Mouse (Mus musculus) forebrain, embryonic 11.5 days (tissue): ENCODE results near the gene Ttll8. TPM values are rescaled to one million over a fixed set of nuclear protein-coding genes. Genes with fewer than 3 reads are reported as not detected.
A peak's percentile ranks its signal among the peaks of the same experiment; 100 is the strongest.

ENCODE experiments used
- ATAC-seq: fragments of 200-750 bp; cut with Nextera tagmentation; replicated peaks from 2 replicates; pipeline ENCODE4 v1.8.0; 2017; ENCODE audit warnings: moderate TSS enrichment; ENCODE audit not compliant: low FRiP score
- DNase-seq: peaks from one replicate; pipeline ENCODE4 v3.0.0-alpha.2; 2017; ENCODE audit warnings: low spot score
- H3K27ac ChIP-seq: fragments of 300-500 bp; sonication (generic); 2 replicates; pipeline ENCODE4 v1.5.1; 2014; ENCODE audit warnings: low read depth, low read length
- H3K27me3 ChIP-seq: fragments of 300-500 bp; sonication (generic); 2 replicates; pipeline ENCODE4 v1.6.1; 2014; ENCODE audit warnings: mild to moderate bottlenecking, low read length, mixed read lengths; ENCODE audit not compliant: control insufficient read depth, insufficient read depth
- H3K36me3 ChIP-seq: fragments of 300-500 bp; sonication (generic); 2 replicates; pipeline ENCODE4 v1.6.1; 2014; ENCODE audit warnings: mild to moderate bottlenecking, low read length, moderate library complexity, mixed read lengths; ENCODE audit not compliant: control insufficient read depth, insufficient read depth
- H3K4me1 ChIP-seq: fragments of 300-500 bp; sonication (generic); replicated peaks from 2 replicates; pipeline ENCODE4 v1.6.1; 2014; ENCODE audit warnings: low read length, mixed read lengths; ENCODE audit not compliant: control insufficient read depth, insufficient read depth
- H3K4me2 ChIP-seq: fragments of 300-500 bp; sonication (generic); 2 replicates; pipeline ENCODE4 v1.6.1; 2014; ENCODE audit warnings: low read depth, mild to moderate bottlenecking, low read length, moderate library complexity, mixed read lengths; ENCODE audit not compliant: severe bottlenecking
- H3K4me3 ChIP-seq: fragments of 300-500 bp; sonication (generic); 2 replicates; pipeline ENCODE4 v1.5.1; 2014; ENCODE audit warnings: low read depth, low read length
- H3K9ac ChIP-seq: fragments of 300-500 bp; sonication (generic); 2 replicates; pipeline ENCODE4 v1.6.1; 2014; ENCODE audit warnings: low read length
- H3K9me3 ChIP-seq: fragments of 300-500 bp; sonication (generic); 2 replicates; pipeline ENCODE4 v1.6.1; 2016; ENCODE audit warnings: low read length, mixed read lengths; ENCODE audit not compliant: control insufficient read depth
- WGBS: fragments of 180-500 bp; shearing (Covaris S2); extraction: QIAGEN DNeasy Blood & Tissue Kit; methylation state at CpG from one replicate; pipeline ENCODE4 v1.1.7; 2014; 5-methylcytosine and 5-hydroxymethylcytosine counted together
- polyA plus RNA-seq: library from polyadenylated mRNA; unstranded; fragments of >200 nt; fragmentation: Nextera tagmentation; extraction: Ambion mirVana; gene quantifications from 2 replicates; pipeline ENCODE4 v1.2.1, GENCODE M21; 2014

The Ttll8 gene
- polyA plus RNA-seq, 1 experiment from 2014 or later = 0.08 TPM

- no peak overlapping the region for H3K27ac ChIP-seq
- ATAC-seq = no peak
- WGBS = 64% methylated on average over 3 of the region's 3 CpGs
These were observed 103.1 kb downstream of the Ttll8 start for GRCm38 (mm10) chr15:88851076-88851475.

DNA sequence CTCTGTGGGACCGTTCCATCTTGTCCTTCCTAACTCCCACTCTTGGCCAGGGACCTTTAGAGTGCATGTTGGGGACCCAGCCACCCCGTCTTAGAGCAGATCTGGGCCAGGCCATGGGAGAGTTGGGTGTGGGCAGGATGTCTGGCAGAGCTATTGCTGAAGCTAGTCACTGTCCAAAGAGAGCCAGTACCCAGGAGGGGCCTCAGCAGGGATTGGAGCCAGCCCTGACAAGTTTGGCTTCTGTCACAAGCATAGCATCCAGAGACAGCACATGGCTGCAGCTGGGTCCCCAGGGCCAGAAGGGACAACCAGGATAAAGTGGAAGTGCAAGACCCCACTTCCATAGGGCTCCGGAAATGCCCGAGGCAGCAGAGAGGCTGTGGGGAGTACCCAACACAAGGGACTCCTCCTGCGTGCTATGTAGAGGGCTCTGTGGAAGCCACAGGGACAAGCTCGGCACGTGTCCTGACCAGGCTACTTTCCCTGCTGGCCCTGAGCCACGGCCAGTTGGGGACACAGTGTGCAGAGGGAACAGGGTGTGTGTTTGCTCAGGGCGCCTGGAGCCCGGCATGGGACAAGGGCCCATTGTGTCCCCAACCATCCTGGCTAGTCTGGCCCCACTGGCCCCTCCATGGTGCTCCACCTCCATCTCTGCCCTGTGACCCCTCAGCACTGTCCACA is 103.9 kb downstream of the Ttll8 start:
- Histone ChIP-seq H3K9me3 (no peaks in the 10 kb centered on the region), H3K4me3 (no peak overlapping the region), H3K4me2 (no peak overlapping the region), H3K36me3 (no peaks in the 10 kb centered on the region), H3K9ac (no peak overlapping the region), H3K27me3 (no peaks in the 10 kb centered on the region), H3K4me1 (no peaks in the 10 kb centered on the region), H3K27ac (no peak overlapping the region)
- ATAC-seq (no peak), DNase-seq (no peak)
- 67% methylated on average over 10 of the region's 10 CpGs for WGBS

More at GRCm38 (mm10) chr15:88851076-88851475, 103.1 kb downstream of the Ttll8 start:
- Histone ChIP-seq H3K9me3 (no peaks in the 10 kb centered on the region), H3K4me3 (no peak overlapping the region), H3K36me3 (no peaks in the 10 kb centered on the region), H3K4me1 (no peaks in the 10 kb centered on the region), H3K9ac (no peak overlapping the region), H3K4me2 (no peak overlapping the region), H3K27me3 (no peaks in the 10 kb centered on the region)
- DNase-seq = no peak

- no peaks in the 10 kb centered on the region for H3K27me3 ChIP-seq
- no peaks in the 10 kb centered on the region for H3K9me3 ChIP-seq
- H3K36me3 ChIP-seq = no peaks in the 10 kb centered on the region
- no peak overlapping the region for H3K4me2 ChIP-seq
- WGBS = 78% methylated on average over 2 of the region's 2 CpGs
- no peak overlapping the region for H3K4me3 ChIP-seq
- ATAC-seq (no peak), DNase-seq (no peak)
- H3K27ac ChIP-seq = no peak overlapping the region
- H3K9ac ChIP-seq = no peak overlapping the region
- no peaks in the 10 kb centered on the region for H3K4me1 ChIP-seq
These were observed 104.6 kb downstream of the Ttll8 start for GRCm38 (mm10) chr15:88849621-88850020.

DNA sequence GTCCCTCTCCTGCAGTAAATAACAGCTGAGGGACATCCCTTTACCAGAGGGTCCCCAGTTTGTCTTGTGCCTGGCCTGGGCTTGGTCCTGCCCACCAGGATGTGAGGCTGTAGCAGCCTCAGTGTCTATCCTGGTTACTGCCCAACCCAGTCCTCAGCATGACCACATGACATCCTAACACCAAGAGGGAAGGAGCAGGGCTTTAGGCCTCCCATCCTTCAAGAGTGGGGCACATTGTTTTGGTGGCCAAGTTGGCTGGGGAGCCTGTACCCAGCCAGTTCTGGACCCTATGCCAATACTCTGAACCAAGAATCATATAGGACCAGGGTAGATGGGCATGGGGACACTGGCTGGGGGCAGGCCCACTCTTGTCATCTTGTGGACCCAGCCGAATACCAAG is 105.6 kb downstream of the Ttll8 start:
- H3K9ac ChIP-seq = no peak overlapping the region
- no peaks in the 10 kb centered on the region for H3K4me1 ChIP-seq
- no peaks in the 10 kb centered on the region for H3K27me3 ChIP-seq
- DNase-seq = no peak
- no peak overlapping the region for H3K4me3 ChIP-seq
- ATAC-seq = no peak
- no peak overlapping the region for H3K4me2 ChIP-seq
- no peak overlapping the region for H3K27ac ChIP-seq
- no peaks in the 10 kb centered on the region for H3K9me3 ChIP-seq
- no peaks in the 10 kb centered on the region for H3K36me3 ChIP-seq
- 91% methylated on average over 1 of the region's 1 CpGs for WGBS

DNA sequence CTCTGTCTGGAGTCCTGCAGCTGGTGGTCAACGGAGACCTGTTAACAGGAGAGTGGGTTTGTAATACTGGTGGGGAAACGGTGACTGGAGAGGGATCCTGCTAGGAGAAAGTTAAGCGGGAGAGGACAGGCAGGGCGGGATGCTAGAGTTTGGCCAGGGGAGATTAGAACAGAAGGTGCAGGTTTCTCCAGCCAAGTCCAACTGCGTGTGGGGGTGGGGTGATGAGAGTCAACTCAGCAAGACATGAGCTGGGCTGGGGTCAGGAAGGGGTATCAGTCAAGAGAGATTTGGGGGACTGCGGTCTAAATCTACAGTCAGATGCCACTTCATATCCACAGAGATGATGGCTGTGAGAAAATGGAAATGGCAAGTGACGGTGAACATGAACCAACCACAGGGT is 109.3 kb downstream of the Ttll8 start:
- H3K4me3 ChIP-seq = no peak overlapping the region
- H3K27me3 ChIP-seq = no peaks in the 10 kb centered on the region
- WGBS = 94% methylated on average over 7 of the region's 7 CpGs
- no peaks in the 10 kb centered on the region for H3K9me3 ChIP-seq
- no peak overlapping the region for H3K4me2 ChIP-seq
- no peaks in the 10 kb centered on the region for H3K36me3 ChIP-seq
- ATAC-seq = no peak
- H3K9ac ChIP-seq = no peak overlapping the region
- H3K4me1 ChIP-seq = 0 out of 2 replicates have a peak, but pooled peaks cover 2% of the 10 kb centered on the region
- DNase-seq = no peak
- H3K27ac ChIP-seq = no peak overlapping the region

GRCm38 (mm10) chr15:88843486-88844097 is 110.6 kb downstream of the Ttll8 start:
- Histone ChIP-seq H3K36me3 (no peaks in the 10 kb centered on the region), H3K9ac (no peak overlapping the region), H3K9me3 (no peaks in the 10 kb centered on the region), H3K4me1 (peaks cover 6% of the 10 kb centered on the region; the same call in 1 of the 2 replicates), H3K27me3 (no peaks in the 10 kb centered on the region), H3K4me2 (no peak overlapping the region), H3K4me3 (no peak overlapping the region), H3K27ac (no peak overlapping the region)
- ATAC-seq (0 out of 2 replicates have a peak, but pooled peaks have one; percentile 29), DNase-seq (no peak)
- 59% methylated on average over 8 of the region's 8 CpGs for WGBS

- Histone ChIP-seq H3K9me3 (no peaks in the 10 kb centered on the region), H3K36me3 (no peaks in the 10 kb centered on the region), H3K27ac (no peak overlapping the region), H3K27me3 (no peaks in the 10 kb centered on the region), H3K4me2 (no peak overlapping the region), H3K9ac (no peak overlapping the region), H3K4me1 (peaks cover 6% of the 10 kb centered on the region; the same call in 1 of the 2 replicates), H3K4me3 (no peak overlapping the region)
- ATAC-seq = no peak
- DNase-seq = no peak
- 82% methylated on average over 3 of the region's 3 CpGs for WGBS
These were observed 111.9 kb downstream of the Ttll8 start for GRCm38 (mm10) chr15:88842300-88842673.

- DNase-seq (no peak), ATAC-seq (no peak)
- no peaks in the 10 kb centered on the region for H3K9me3 ChIP-seq
- H3K27ac ChIP-seq = no peak overlapping the region
- H3K4me2 ChIP-seq = no peak overlapping the region
- no peaks in the 10 kb centered on the region for H3K27me3 ChIP-seq
- H3K36me3 ChIP-seq = no peaks in the 10 kb centered on the region
- H3K4me1 ChIP-seq = peaks cover 6% of the 10 kb centered on the region; the same call in 1 of the 2 replicates
- WGBS = 89% methylated on average over 3 of the region's 3 CpGs
- no peak overlapping the region for H3K9ac ChIP-seq
- H3K4me3 ChIP-seq = no peak overlapping the region
These were observed 112.5 kb downstream of the Ttll8 start for GRCm38 (mm10) chr15:88841580-88842299.
